Mouse (Mus musculus) liver, embryonic 14.5 days (tissue): ENCODE results near the gene Pik3ca.

Experiments
- CTCF ChIP-seq: IDR thresholded peaks from 2 replicates; pipeline ENCODE4 v1.5.1; 2016; ENCODE audit warnings: antibody characterized with exemption, low read depth, control low read depth
- EP300 ChIP-seq: IDR thresholded peaks from 2 replicates; pipeline ENCODE4 v1.6.1; 2016; ENCODE audit warnings: antibody characterized with exemption, low read depth

GRCm38 (mm10) chr3:32430394-32430793 lies 32.9 kb downstream of the Pik3ca start:
- TF ChIP-seq CTCF (no peak), EP300 (no peak)
